Comparison of ENCODE assay signal across 10 mouse cellular contexts in the genomic region with DNA sequence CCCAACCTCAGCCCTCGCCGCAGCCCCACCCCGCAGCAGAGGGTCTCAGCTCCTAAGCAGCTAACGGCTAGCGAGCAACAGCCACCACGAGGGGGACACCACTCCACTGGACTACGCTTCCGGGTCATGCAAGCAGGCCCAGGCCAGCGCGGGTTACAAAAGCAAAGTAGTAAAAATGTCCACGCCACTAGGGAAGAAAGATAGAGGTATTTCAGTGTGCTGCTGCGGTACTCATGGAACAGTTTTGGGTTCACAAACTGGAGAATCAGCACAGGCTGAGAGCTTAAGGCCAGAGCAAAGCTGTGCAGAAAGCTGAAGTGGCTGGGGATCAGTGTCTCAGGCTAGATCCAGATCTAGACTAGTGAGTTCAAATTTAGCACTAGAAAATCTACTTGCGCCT. TPM values are rescaled to one million over a fixed set of nuclear protein-coding genes. Genes with fewer than 3 reads are reported as not detected.
A peak's percentile ranks its signal among the peaks of the same experiment; 100 is the strongest.
DNase-seq lines count a peak whose midpoint lies in the region; ATAC-seq and TF ChIP-seq lines count a peak whose summit lies in the region.
"Had no signal": no experiment of that assay in that cellular context is flagged by ENCODE, and none has a peak within 500 bp of the region (broad histone marks: within the 10 kb centered on the region; RNA-seq: fewer than 3 reads in every experiment).

No protein-coding gene starts in this region.

- ATAC-seq in forebrain, embryonic 11.5 days (replicated peaks; ENCODE audit: low FRiP score): no peak
- ATAC-seq in limb, embryonic 14.5 days (ENCODE audit: low FRiP score, low read depth): no peak

- H3K4me2 ChIP-seq in forebrain, embryonic 11.5 days (ENCODE audit: low read depth, low read length, severe bottlenecking): peak overlapping the region; percentile 63
- H3K4me2 ChIP-seq in limb, embryonic 14.5 days (replicated peaks; ENCODE audit: low read depth, low read length, severe bottlenecking): peak overlapping the region; percentile 77

- H3K27me3 ChIP-seq in forebrain, embryonic 11.5 days (ENCODE audit: control insufficient read depth, insufficient read depth, low read length): peaks cover 82% of the 10 kb centered on the region
- H3K27me3 ChIP-seq in limb, embryonic 14.5 days (ENCODE audit: control insufficient read depth, insufficient read depth, low read length): peaks cover 95% of the 10 kb centered on the region

- no peaks in the 10 kb centered on the region for H3K36me3 ChIP-seq in forebrain, embryonic 11.5 days (ENCODE audit: control insufficient read depth, insufficient read depth, low read length)
- no peaks in the 10 kb centered on the region for H3K36me3 ChIP-seq in limb, embryonic 14.5 days (ENCODE audit: control insufficient read depth, insufficient read depth, low read length)

- no peak for TF ChIP-seq POLR2A in limb, embryonic 14.5 days (IDR thresholded peaks at IDR 0.05; ENCODE audit: borderline replicate concordance, extremely low read depth, insufficient read depth, insufficient read length)

- H3K27ac ChIP-seq in forebrain, embryonic 11.5 days (ENCODE audit: low read depth, low read length): peak overlapping the region; percentile 48; the same call in 1 of the 2 replicates
- no peak overlapping the region for H3K27ac ChIP-seq in limb, embryonic 14.5 days (replicated peaks; ENCODE audit: low read depth, low read length)
- H3K27ac ChIP-seq: macrophage had no signal

- peak; percentile 29 for DNase-seq in kidney, postnatal 10 days
- DNase-seq in kidney, adult 9 months: no peak
- peak; percentile 80 for DNase-seq in forebrain, embryonic 11.5 days (ENCODE audit: low spot score)
- DNase-seq in limb, embryonic 14.5 days (ENCODE audit: low spot score): no peak
- DNase-seq in retina, embryonic 14.5 days (ENCODE audit: low spot score): peak; percentile 73
- DNase-seq in spleen, postnatal 4 days (ENCODE audit: low spot score in 2 of 2): no peak
- DNase-seq in adrenal gland, adult 8-10 months: no peak
- no peak for DNase-seq in right cerebral cortex, adult 2 months (ENCODE audit: low spot score in 2 of 2)

- peak overlapping the region; percentile 52 for H3K4me3 ChIP-seq in forebrain, embryonic 11.5 days (ENCODE audit: low read depth, low read length)
- H3K4me3 ChIP-seq in limb, embryonic 14.5 days (replicated peaks; ENCODE audit: low read length): peak overlapping the region; percentile 36
- H3K4me3 ChIP-seq: erythroblast, embryonic 14.5 days had no signal

- H3K9ac ChIP-seq in forebrain, embryonic 11.5 days (ENCODE audit: low read length): peak overlapping the region; percentile 91
- 0 out of 2 replicates have a peak overlapping the region, but pooled peaks have one; percentile 34 for H3K9ac ChIP-seq in limb, embryonic 14.5 days (ENCODE audit: low read depth, low read length, severe bottlenecking)

- H3K9me3 ChIP-seq in forebrain, embryonic 11.5 days (ENCODE audit: control insufficient read depth, low read length): no peaks in the 10 kb centered on the region
- no peaks in the 10 kb centered on the region for H3K9me3 ChIP-seq in limb, embryonic 14.5 days (ENCODE audit: control insufficient read depth, low read length)

- peaks cover 16% of the 10 kb centered on the region for H3K4me1 ChIP-seq in forebrain, embryonic 11.5 days (replicated peaks; ENCODE audit: control insufficient read depth, insufficient read depth, low read length)
- H3K4me1 ChIP-seq in limb, embryonic 14.5 days (ENCODE audit: control insufficient read depth, insufficient read depth, low read length): peaks cover 15% of the 10 kb centered on the region

- WGBS in forebrain, embryonic 11.5 days: 1% methylated on average over 13 of the region's 13 CpGs
- WGBS in limb, embryonic 14.5 days: 2% methylated on average over 13 of the region's 13 CpGs

RNA-seq across cellular contexts. Expression of a gene that starts 3.0 kb away (rescaled TPM):
- 5.8 and 6.0 TPM in 2 replicates for polyA plus RNA-seq in forebrain, embryonic 11.5 days (2014; fragmentation: Nextera tagmentation; extraction: Ambion mirVana)
- polyA plus RNA-seq in limb, embryonic 14.5 days (2012; rRNA removed): 0.11 and 0.32 TPM in 2 replicates
- polyA plus RNA-seq in limb, embryonic 14.5 days (2014; fragmentation: Nextera tagmentation; extraction: Ambion mirVana): 0.18 TPM in 1 of 2 replicates, not detected in the other
- total RNA-seq in adrenal gland, adult 8-10 months (2022): not detected
- polyA plus RNA-seq: erythroblast, embryonic 14.5 days; macrophage had no signal

RNA-seq across cellular contexts. Expression of a gene that starts 52.1 kb away (rescaled TPM):
- polyA plus RNA-seq in forebrain, embryonic 11.5 days (2014; fragmentation: Nextera tagmentation; extraction: Ambion mirVana): not detected in 2 replicates
- polyA plus RNA-seq in limb, embryonic 14.5 days (2012; rRNA removed): not detected in 2 replicates
- polyA plus RNA-seq in limb, embryonic 14.5 days (2014; fragmentation: Nextera tagmentation; extraction: Ambion mirVana): not detected in 2 replicates
- not detected for total RNA-seq in adrenal gland, adult 8-10 months (2022)
- polyA plus RNA-seq: erythroblast, embryonic 14.5 days; macrophage had no signal

Comparison
In these comparisons a context has a peak if more than half of its experiments do, and no peak if none do; other contexts are left out.
1. DNase-seq: peak in kidney, postnatal 10 days (single experiment), forebrain, embryonic 11.5 days (single experiment) and retina, embryonic 14.5 days (single experiment); none in kidney, adult 9 months (single experiment), limb, embryonic 14.5 days (single experiment), spleen, postnatal 4 days (0 of 2), adrenal gland, adult 8-10 months (single experiment) and right cerebral cortex, adult 2 months (0 of 2).